Mouse (Mus musculus): ENCODE measurements around the gene Cxcl13. TPM values are rescaled to one million over a fixed set of nuclear protein-coding genes. Genes with fewer than 3 reads are reported as not detected.
A peak's percentile ranks its signal among the peaks of the same experiment; 100 is the strongest.

Gene Cxcl13
- polyA plus RNA-seq (2014; fragmentation: Nextera tagmentation; extraction: Ambion mirVana): 23.7 and 24.5 TPM in 2 replicates

DNA sequence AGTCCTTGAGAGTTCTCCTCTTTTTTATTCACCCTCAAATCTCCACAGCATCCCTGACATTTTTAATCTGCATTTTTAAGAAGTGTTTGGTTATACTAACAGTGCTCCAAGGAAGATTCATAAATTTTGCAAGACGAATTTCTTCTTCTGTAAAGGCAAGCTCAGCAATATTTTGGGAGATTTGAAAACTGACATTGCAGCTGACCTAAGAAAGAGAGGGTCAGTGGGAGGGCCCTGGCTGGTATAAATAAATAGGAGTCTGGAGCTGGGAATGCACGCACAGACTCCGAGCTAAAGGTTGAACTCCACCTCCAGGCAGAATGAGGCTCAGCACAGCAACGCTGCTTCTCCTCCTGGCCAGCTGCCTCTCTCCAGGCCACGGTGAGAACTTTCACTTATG is at the start of gene Cxcl13:
Gene Cxcl13, plus strand, starts transcription at position 301 of the 400 bp plus-strand sequence.
- 13% methylated on average over 5 of the region's 5 CpGs for WGBS
- no peaks in the 10 kb centered on the region for H3K36me3 ChIP-seq (ENCODE audit: control insufficient read depth, insufficient read depth, low read length)
- ATAC-seq (ENCODE audit: insufficient number of reproducible peaks, insufficient read depth, low FRiP score, low read depth): no peak

DNA sequence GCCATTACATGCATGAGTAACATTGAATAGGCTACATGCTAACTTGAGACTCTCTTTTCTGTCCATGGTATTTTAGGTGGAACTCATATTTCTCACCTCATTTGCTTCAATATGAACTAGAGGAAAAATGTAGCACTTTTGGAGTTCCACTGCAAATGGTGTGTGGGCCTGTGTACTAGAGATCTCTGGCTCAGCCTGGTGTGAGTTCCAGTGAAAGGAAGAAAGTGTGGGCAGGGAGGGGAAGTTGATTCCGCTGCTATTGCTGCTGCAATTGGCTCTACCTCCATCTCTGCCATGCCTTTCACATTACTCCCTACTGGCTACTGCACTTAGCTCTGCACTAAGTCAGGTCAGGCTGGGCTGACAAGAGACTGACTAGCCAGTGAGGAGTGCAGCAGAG is 45.7 kb upstream of the Cxcl13 start:
- no peak for ATAC-seq (ENCODE audit: insufficient number of reproducible peaks, insufficient read depth, low FRiP score, low read depth)
- H3K4me1 ChIP-seq (ENCODE audit: control insufficient read depth, insufficient read depth, low read length): no peaks in the 10 kb centered on the region
- 78% methylated on average over 1 of the region's 1 CpGs for WGBS

More for the DNA sequence above, at the start of gene Cxcl13:
- peak within 1 kb of the TSS; percentile 6; the same call in 1 of the 2 replicates for H3K4me2 ChIP-seq (replicated peaks; ENCODE audit: low read depth, low read length)
- H3K27me3 ChIP-seq (ENCODE audit: control insufficient read depth, insufficient read depth, low read length): no peaks in the 10 kb centered on the region
- no peaks in the 10 kb centered on the region for H3K9me3 ChIP-seq (ENCODE audit: control insufficient read depth, low read depth, low read length)
- H3K9ac ChIP-seq (replicated peaks; ENCODE audit: low read depth, low read length): no peak within 1 kb of the TSS
- H3K27ac ChIP-seq (ENCODE audit: low read length): no peak within 1 kb of the TSS
- no peak within 1 kb of the TSS for H3K4me3 ChIP-seq (ENCODE audit: low read depth, low read length)
- H3K4me1 ChIP-seq (ENCODE audit: control insufficient read depth, insufficient read depth, low read length): no peaks in the 10 kb centered on the region

DNA sequence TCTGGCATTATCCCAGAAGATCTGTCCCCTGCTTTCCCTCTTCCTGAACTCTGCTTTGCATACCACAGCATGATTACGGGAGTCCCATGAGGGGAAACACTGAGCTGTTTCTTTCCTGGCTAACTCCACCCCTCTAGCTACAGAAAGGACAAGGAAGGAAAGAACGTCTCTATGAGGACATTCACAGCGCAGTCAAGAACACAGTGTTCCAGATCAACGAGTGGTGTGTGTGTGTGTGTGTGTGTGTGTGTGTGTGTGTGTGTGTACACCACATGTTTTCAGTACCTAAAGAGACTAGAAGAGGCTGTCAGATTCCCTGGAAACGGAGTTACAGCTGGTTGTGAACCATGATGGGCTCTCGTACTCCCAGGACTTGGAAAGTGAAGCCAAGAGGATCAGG is 38.3 kb upstream of the Cxcl13 start:
- H3K27ac ChIP-seq (ENCODE audit: low read length): no peak overlapping the region
- no peaks in the 10 kb centered on the region for H3K9me3 ChIP-seq (ENCODE audit: control insufficient read depth, low read depth, low read length)
- H3K9ac ChIP-seq (replicated peaks; ENCODE audit: low read depth, low read length): no peak overlapping the region
- no peak for ATAC-seq (ENCODE audit: insufficient number of reproducible peaks, insufficient read depth, low FRiP score, low read depth)
- no peak overlapping the region for H3K4me2 ChIP-seq (replicated peaks; ENCODE audit: low read depth, low read length)
- no peak overlapping the region for H3K4me3 ChIP-seq (ENCODE audit: low read depth, low read length)
- WGBS: 83% methylated on average over 6 of the region's 6 CpGs
- H3K27me3 ChIP-seq (ENCODE audit: control insufficient read depth, insufficient read depth, low read length): no peaks in the 10 kb centered on the region
- no peaks in the 10 kb centered on the region for H3K36me3 ChIP-seq (ENCODE audit: control insufficient read depth, insufficient read depth, low read length)
- H3K4me1 ChIP-seq (ENCODE audit: control insufficient read depth, insufficient read depth, low read length): no peaks in the 10 kb centered on the region

More for the DNA sequence above, 45.7 kb upstream of the Cxcl13 start:
- Histone ChIP-seq H3K4me3 (ENCODE audit: low read depth, low read length) (no peak overlapping the region), H3K27ac (ENCODE audit: low read length) (no peak overlapping the region), H3K9me3 (ENCODE audit: control insufficient read depth, low read depth, low read length) (no peaks in the 10 kb centered on the region), H3K27me3 (ENCODE audit: control insufficient read depth, insufficient read depth, low read length) (no peaks in the 10 kb centered on the region), H3K4me2 (replicated peaks; ENCODE audit: low read depth, low read length) (no peak overlapping the region), H3K36me3 (ENCODE audit: control insufficient read depth, insufficient read depth, low read length) (no peaks in the 10 kb centered on the region), H3K9ac (replicated peaks; ENCODE audit: low read depth, low read length) (no peak overlapping the region)

GRCm38 (mm10) chr5:95924023-95924422 is 32.7 kb upstream of the Cxcl13 start:
- no peaks in the 10 kb centered on the region for H3K4me1 ChIP-seq (ENCODE audit: control insufficient read depth, insufficient read depth, low read length)
- no peak for ATAC-seq (ENCODE audit: insufficient number of reproducible peaks, insufficient read depth, low FRiP score, low read depth)
- 60% methylated on average over 6 of the region's 6 CpGs for WGBS
- H3K4me3 ChIP-seq (ENCODE audit: low read depth, low read length): no peak overlapping the region
- H3K36me3 ChIP-seq (ENCODE audit: control insufficient read depth, insufficient read depth, low read length): no peaks in the 10 kb centered on the region
- no peak overlapping the region for H3K9ac ChIP-seq (replicated peaks; ENCODE audit: low read depth, low read length)
- no peak overlapping the region for H3K27ac ChIP-seq (ENCODE audit: low read length)
- H3K4me2 ChIP-seq (replicated peaks; ENCODE audit: low read depth, low read length): no peak overlapping the region
- H3K9me3 ChIP-seq (ENCODE audit: control insufficient read depth, low read depth, low read length): no peaks in the 10 kb centered on the region
- no peaks in the 10 kb centered on the region for H3K27me3 ChIP-seq (ENCODE audit: control insufficient read depth, insufficient read depth, low read length)

DNA sequence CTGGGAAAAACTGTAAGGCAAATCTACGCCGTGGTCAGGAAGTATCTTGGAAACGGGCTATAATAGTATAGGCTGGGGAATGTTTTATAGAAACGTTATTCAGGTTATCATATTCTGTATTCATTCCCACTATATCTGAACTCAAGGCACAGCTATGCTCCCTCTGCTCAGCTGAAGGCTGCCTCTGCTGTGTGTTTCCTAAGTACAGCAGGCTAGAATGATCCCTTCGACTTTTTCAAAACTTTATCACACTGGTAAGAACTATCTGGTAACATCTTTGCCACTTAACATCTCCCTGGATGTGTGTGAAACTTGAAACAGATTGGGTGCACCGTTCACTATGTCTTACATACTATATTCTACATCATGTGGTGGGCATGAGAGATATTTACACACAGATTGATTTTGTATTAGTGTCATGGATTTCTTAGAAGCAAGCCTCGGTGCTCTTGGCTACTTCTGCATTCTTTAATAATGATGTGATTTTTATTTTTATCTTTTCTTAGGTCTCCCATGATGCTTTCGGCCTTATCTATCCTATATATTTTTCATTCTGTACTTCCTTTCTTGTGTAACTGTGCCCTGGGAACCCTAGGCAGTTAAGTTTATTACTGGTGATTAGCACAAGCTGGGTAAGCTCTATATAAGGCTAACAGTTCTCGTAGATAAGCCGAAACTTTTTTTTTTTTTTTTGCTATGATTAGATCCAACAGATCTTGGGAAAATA is 31.4 kb upstream of the Cxcl13 start:
- no peak overlapping the region for H3K27ac ChIP-seq (ENCODE audit: low read length)
- ATAC-seq (ENCODE audit: insufficient number of reproducible peaks, insufficient read depth, low FRiP score, low read depth): no peak
- H3K4me1 ChIP-seq (ENCODE audit: control insufficient read depth, insufficient read depth, low read length): no peaks in the 10 kb centered on the region
- H3K4me2 ChIP-seq (replicated peaks; ENCODE audit: low read depth, low read length): no peak overlapping the region
- H3K4me3 ChIP-seq (ENCODE audit: low read depth, low read length): no peak overlapping the region
- no peaks in the 10 kb centered on the region for H3K27me3 ChIP-seq (ENCODE audit: control insufficient read depth, insufficient read depth, low read length)
- no peaks in the 10 kb centered on the region for H3K36me3 ChIP-seq (ENCODE audit: control insufficient read depth, insufficient read depth, low read length)
- WGBS: 78% methylated on average over 10 of the region's 10 CpGs
- H3K9ac ChIP-seq (replicated peaks; ENCODE audit: low read depth, low read length): no peak overlapping the region
- no peaks in the 10 kb centered on the region for H3K9me3 ChIP-seq (ENCODE audit: control insufficient read depth, low read depth, low read length)

- H3K27me3 ChIP-seq (ENCODE audit: control insufficient read depth, insufficient read depth, low read length): no peaks in the 10 kb centered on the region
- H3K4me1 ChIP-seq (ENCODE audit: control insufficient read depth, insufficient read depth, low read length): no peaks in the 10 kb centered on the region
- H3K9me3 ChIP-seq (ENCODE audit: control insufficient read depth, low read depth, low read length): no peaks in the 10 kb centered on the region
- no peaks in the 10 kb centered on the region for H3K36me3 ChIP-seq (ENCODE audit: control insufficient read depth, insufficient read depth, low read length)
- no peak for ATAC-seq (ENCODE audit: insufficient number of reproducible peaks, insufficient read depth, low FRiP score, low read depth)
- H3K4me2 ChIP-seq (replicated peaks; ENCODE audit: low read depth, low read length): no peak overlapping the region
- no peak overlapping the region for H3K4me3 ChIP-seq (ENCODE audit: low read depth, low read length)
- 100% methylated on average over 1 of the region's 1 CpGs for WGBS
- no peak overlapping the region for H3K9ac ChIP-seq (replicated peaks; ENCODE audit: low read depth, low read length)
- H3K27ac ChIP-seq (ENCODE audit: low read length): no peak overlapping the region
Observed at GRCm38 (mm10) chr5:95925931-95926263, 30.9 kb upstream of the Cxcl13 start.

- Histone ChIP-seq H3K27ac (ENCODE audit: low read length) (no peak overlapping the region), H3K4me3 (ENCODE audit: low read depth, low read length) (no peak overlapping the region), H3K4me2 (replicated peaks; ENCODE audit: low read depth, low read length) (no peak overlapping the region), H3K9ac (replicated peaks; ENCODE audit: low read depth, low read length) (no peak overlapping the region), H3K27me3 (ENCODE audit: control insufficient read depth, insufficient read depth, low read length) (no peaks in the 10 kb centered on the region), H3K36me3 (ENCODE audit: control insufficient read depth, insufficient read depth, low read length) (no peaks in the 10 kb centered on the region), H3K4me1 (ENCODE audit: control insufficient read depth, insufficient read depth, low read length) (no peaks in the 10 kb centered on the region), H3K9me3 (ENCODE audit: control insufficient read depth, low read depth, low read length) (no peaks in the 10 kb centered on the region)
- ATAC-seq (ENCODE audit: insufficient number of reproducible peaks, insufficient read depth, low FRiP score, low read depth): no peak
- WGBS: 66% methylated on average over 5 of the region's 5 CpGs
Observed at GRCm38 (mm10) chr5:95935035-95935434, 21.7 kb upstream of the Cxcl13 start.

- peaks cover 3% of the 10 kb centered on the region; the same call in 1 of the 2 replicates for H3K4me1 ChIP-seq (ENCODE audit: control insufficient read depth, insufficient read depth, low read length)
- no peaks in the 10 kb centered on the region for H3K9me3 ChIP-seq (ENCODE audit: control insufficient read depth, low read depth, low read length)
- ATAC-seq (ENCODE audit: insufficient number of reproducible peaks, insufficient read depth, low FRiP score, low read depth): no peak
- no peak overlapping the region for H3K9ac ChIP-seq (replicated peaks; ENCODE audit: low read depth, low read length)
- no peak overlapping the region for H3K27ac ChIP-seq (ENCODE audit: low read length)
- 38% methylated on average over 5 of the region's 5 CpGs for WGBS
- no peak overlapping the region for H3K4me2 ChIP-seq (replicated peaks; ENCODE audit: low read depth, low read length)
- H3K4me3 ChIP-seq (ENCODE audit: low read depth, low read length): no peak overlapping the region
- no peaks in the 10 kb centered on the region for H3K27me3 ChIP-seq (ENCODE audit: control insufficient read depth, insufficient read depth, low read length)
- no peaks in the 10 kb centered on the region for H3K36me3 ChIP-seq (ENCODE audit: control insufficient read depth, insufficient read depth, low read length)
Observed at GRCm38 (mm10) chr5:95936068-95936467, 20.7 kb upstream of the Cxcl13 start.

- no peak overlapping the region for H3K4me3 ChIP-seq (ENCODE audit: low read depth, low read length)
- H3K9me3 ChIP-seq (ENCODE audit: control insufficient read depth, low read depth, low read length): no peaks in the 10 kb centered on the region
- H3K36me3 ChIP-seq (ENCODE audit: control insufficient read depth, insufficient read depth, low read length): no peaks in the 10 kb centered on the region
- WGBS: 28% methylated on average over 2 of the region's 2 CpGs
- H3K27me3 ChIP-seq (ENCODE audit: control insufficient read depth, insufficient read depth, low read length): no peaks in the 10 kb centered on the region
- H3K27ac ChIP-seq (ENCODE audit: low read length): no peak overlapping the region
- H3K4me2 ChIP-seq (replicated peaks; ENCODE audit: low read depth, low read length): no peak overlapping the region
- peaks cover 3% of the 10 kb centered on the region; the same call in 1 of the 2 replicates for H3K4me1 ChIP-seq (ENCODE audit: control insufficient read depth, insufficient read depth, low read length)
- ATAC-seq (ENCODE audit: insufficient number of reproducible peaks, insufficient read depth, low FRiP score, low read depth): no peak
- no peak overlapping the region for H3K9ac ChIP-seq (replicated peaks; ENCODE audit: low read depth, low read length)
Observed at GRCm38 (mm10) chr5:95937129-95937528, 19.6 kb upstream of the Cxcl13 start.

Measured in stomach, embryonic 14.5 days (tissue).